Mouse (Mus musculus) frontal cortex, postnatal 36 days (tissue): Measurements from ENCODE around the gene Ckm.

ENCODE experiments used
- DNase-seq, 2 experiments: peaks; one replicate each; pipeline ENCODE4 v3.0.0; 2022; ENCODE audit warnings: low spot score in 2 of 2

Gene Ckm

GRCm38 (mm10) chr7:19388699-19389413 is 15.7 kb upstream of the Ckm start:
- peak in 1 of 2 experiments; percentile 19 for DNase-seq

- no peak for DNase-seq
Measured at GRCm38 (mm10) chr7:19394484-19394883, 10.1 kb upstream of the Ckm start.

DNA sequence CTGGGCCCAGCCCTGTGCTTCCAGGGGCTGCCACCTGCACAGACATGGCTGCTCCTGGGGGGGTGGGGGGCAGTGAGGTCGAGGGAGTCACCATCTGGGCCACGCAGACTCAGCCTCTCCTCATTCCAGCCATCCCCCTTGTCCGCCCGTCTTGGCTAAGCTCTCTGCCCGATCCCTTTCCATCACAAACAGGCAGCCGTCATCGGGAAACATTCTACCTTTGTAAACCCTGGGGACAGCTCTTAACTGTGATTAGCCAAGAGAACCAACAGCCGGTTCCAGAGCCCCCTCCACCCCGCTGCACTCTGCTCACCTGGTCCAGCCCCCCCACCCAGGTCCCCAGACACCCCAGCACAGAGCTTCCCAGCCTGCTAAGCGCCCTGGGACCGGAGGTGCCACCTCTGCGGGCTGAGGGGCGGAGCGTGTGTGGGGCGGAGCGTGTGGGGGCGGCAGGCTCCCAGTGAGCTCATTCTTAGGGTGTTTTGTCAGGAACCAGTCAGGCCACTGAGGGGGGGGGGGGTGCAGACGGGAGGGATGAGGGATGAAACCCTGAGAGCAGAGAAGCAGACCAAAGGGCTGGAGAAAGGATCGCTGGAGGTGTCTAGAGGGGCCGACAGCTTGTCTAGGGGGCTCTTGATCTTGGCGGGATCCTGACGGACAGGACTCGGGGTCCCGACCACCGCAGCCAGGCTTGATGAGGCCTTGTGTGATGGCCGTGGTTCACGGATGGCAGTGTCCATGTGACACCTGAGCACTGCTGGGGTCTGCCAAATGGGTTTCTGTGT is 4.9 kb upstream of the Ckm start:
- DNase-seq = no peak

- DNase-seq = no peak
Measured at GRCm38 (mm10) chr7:19400946-19401345, 3.6 kb upstream of the Ckm start.

- no peak for DNase-seq
Measured at GRCm38 (mm10) chr7:19402535-19403112, 2.0 kb upstream of the Ckm start.

DNA sequence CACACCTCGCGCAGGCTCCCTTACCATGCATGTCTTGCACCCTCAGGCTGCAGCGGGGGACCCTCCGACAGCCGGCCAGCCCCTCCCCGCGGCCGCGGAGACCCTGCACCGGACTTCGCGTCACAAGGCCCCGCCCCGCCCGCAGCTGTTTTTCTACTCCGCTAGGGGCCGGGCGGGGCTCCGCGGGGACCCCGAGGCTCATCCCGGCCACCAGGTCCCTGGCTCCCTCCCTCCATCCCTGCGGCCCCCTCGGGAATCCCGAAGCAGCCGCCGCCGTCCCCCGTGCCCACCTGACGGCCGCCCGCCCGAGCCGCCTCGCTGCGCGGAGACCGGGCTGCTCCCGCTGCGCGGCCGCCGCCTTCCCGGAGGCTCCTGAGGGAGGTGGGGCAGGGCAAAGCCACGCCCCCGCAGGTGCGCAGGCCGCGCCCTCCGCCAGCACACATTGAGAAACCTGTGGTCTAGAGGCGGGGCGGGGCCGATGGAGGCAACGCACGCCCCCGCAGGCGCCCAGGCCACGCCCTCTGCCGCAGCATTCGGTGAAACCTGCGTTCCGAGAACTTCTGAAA is 762 bp upstream of the Ckm start, which contains the start of gene Klc3:
Gene Klc3 (minus strand): TSS at position 374 of the 566 bp plus-strand sequence.
- DNase-seq = no peak

DNA sequence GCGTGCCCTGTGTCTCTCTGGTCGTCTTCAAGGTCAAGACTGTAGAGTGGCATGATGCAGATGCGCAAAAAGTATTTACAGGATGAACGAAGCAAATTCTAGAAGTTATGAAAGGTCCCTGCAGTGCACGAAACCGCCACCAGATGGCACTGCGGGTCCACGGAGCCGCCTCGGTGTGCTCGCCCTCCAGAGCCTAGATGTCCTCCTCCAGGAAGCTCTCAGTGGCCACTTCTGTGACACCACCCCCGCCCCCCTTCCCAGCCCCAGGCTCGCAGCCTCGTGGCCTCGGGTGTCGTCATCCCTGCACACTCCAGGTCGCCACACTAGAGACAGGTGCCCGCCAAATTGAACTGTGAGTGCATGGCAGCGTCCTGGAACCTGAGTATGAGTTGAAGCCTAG is 841 bp downstream of the Ckm start:
- peak; percentile 81 to 82 for DNase-seq

- DNase-seq = no peak
Measured at GRCm38 (mm10) chr7:19409753-19410152, 5.2 kb downstream of the Ckm start.

- no peak for DNase-seq
Measured at GRCm38 (mm10) chr7:19410766-19411344, 6.3 kb downstream of the Ckm start.

DNA sequence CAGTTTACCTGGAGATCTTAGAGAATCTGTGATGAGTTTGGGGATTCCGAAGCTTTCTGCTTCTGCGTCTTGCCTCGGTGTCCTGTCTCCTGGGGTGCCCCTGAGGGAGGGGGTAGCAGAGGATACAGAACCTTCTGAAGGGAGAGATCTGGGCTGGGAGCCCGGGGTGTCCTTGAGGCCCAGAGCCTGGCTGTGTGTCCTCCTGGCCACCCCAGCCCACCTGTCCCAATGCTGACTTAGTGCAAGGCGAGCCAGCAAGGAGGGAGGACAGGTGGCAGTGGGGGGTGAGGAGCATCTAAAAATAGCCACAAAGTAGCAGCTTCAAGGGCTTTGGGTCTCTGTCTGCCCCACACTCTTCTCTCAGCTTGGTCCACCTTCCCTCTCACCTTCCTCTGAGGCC is 7.2 kb downstream of the Ckm start:
- no peak for DNase-seq

DNA sequence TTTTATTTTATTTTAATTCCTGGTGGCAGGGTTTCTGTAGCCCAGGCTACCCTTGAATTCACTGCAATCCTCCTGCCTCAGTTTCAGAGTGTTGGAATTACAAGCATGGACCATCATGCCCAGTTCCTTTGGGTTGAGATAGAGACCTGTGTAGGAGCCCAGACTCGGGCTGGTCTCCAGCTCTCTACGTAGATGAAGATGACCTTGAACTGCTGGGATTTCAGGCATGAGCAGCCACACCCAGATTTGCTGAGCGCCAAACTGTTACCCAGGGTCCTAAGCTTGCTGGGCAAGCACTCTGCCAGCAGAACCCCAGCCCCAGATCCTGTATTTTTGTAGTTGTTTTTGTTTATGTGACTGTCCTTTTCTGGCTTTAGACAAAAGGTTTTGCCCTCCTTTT is 8.9 kb downstream of the Ckm start:
- DNase-seq = no peak

GRCm38 (mm10) chr7:19416590-19416989 is 12.0 kb downstream of the Ckm start:
- DNase-seq = no peak

- DNase-seq = no peak
Measured at GRCm38 (mm10) chr7:19420121-19420520, 15.5 kb downstream of the Ckm start.

- DNase-seq = peak; percentile 80 to 93
Measured at GRCm38 (mm10) chr7:19420821-19421636, 16.5 kb downstream of the Ckm start.

DNA sequence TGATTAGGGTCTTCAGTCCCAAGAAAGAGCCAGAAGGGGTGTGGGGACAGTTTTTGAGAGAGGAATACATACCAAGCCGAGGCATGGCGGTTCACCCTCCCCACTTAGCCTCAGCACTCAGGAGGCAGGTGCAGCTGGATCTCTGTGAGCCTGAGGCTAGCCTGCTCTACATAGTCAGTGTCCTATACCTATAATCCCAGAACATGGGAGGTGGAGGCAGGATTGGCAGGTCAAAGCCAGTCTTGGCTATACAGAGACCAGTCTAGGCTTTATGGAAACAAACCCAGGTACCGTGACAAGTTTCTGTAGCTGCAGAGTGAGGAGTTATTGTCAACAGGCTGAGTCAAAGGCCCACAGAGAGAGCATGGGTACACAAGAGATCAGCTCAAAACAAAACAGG is 18.5 kb downstream of the Ckm start:
- no peak for DNase-seq

- no peak for DNase-seq
Measured at GRCm38 (mm10) chr7:19424051-19424450, 19.5 kb downstream of the Ckm start.

DNA sequence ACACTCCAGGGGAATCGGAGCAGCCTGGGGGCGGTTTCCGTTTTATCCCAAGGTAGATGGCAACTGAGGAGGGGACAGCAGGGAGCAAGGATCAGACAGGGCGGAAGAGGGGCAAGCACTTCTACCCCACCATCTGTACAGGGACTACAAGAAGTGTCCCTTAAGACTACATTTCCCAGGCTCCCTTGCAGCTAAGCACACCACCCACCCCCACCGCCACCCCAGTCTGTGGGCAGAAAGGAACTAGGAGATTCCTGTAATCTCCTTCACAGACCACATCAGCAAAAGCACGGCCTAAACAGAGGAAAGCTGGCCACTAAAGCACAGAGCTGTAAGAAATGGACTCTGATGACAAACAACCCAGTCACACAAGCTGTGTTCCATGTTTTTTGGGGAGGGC is 21.8 kb downstream of the Ckm start:
- DNase-seq = peak in 1 of 2 experiments; percentile 57

GRCm38 (mm10) chr7:19426888-19427287 is 22.3 kb downstream of the Ckm start:
- peak in 1 of 2 experiments; percentile 49 for DNase-seq

DNA sequence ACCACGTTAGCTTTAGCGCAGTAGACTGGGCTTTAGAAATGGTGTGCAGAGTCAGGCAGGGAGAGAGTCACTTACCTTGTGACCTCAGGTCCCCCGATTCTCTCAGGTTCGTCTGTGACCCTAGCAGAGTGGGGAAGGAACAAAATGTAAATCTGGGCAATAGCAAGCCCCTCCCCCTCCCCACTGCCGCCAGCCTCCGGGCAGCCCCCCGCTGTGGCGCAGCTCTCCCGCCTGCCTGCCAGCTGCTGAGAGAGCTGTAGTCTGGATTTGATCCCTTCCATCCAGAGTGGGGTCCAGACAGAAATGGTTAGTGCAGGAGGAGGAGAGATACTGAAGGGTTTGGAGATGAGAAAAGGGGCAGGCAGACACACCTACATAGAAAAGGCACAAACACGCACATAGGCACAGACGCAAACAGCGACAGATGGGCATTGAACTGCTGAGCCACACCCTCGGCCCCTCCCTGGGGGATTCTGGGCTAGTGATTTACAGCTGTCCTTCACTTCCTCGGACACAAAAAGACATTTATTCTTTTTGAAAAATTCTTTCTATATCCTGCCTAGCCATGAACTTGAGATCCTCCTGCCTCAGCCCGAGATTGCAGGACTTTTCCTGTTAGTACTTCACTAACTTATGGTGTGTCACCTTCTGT is 23.5 kb downstream of the Ckm start:
- no peak for DNase-seq

GRCm38 (mm10) chr7:19429726-19430125 is 25.1 kb downstream of the Ckm start:
- DNase-seq = no peak

- DNase-seq = no peak
Measured at GRCm38 (mm10) chr7:19430402-19430801, 25.8 kb downstream of the Ckm start.
